Mouse (Mus musculus) gonadal fat pad, adult 2 months (tissue): ENCODE results near the gene Angel1. TPM values are rescaled to one million over a fixed set of nuclear protein-coding genes. Genes with fewer than 3 reads are reported as not detected.

Experiments
- DNase-seq: peaks from one replicate; pipeline ENCODE4 v3.0.0-alpha.2; 2012; ENCODE audit warnings: low read depth
- polyA plus RNA-seq: library from polyadenylated mRNA; depleted of rRNA; stranded (reverse); fragments of >200 nt; gene quantifications from 2 replicates; pipeline ENCODE4 v1.2.3, GENCODE M21; 2012

The Angel1 gene
- polyA plus RNA-seq, 1 experiment, result 9.1 TPM

DNA sequence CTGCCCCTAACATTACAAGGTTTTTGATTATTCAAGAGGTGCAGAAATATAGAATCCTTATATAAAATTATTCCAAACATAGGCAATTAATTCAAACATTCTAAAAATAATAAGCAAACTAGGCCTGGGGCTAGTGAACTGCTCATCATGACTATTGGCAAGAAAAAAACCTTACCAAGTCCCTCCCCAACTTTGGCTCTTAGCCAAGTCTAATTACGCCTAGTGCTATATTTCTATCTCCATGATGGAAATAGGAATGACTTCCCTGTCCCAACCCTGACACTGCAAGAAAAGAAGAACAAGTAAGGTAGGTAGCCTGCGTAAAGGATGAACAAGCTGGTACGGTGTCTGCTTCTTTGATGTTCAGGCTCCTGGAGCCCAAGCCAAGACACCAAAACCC lies 23.6 kb downstream of the Angel1 start:
- DNase-seq, result no peak

GRCm38 (mm10) chr12:86701491-86701890 lies 24.8 kb downstream of the Angel1 start:
- DNase-seq, result no peak

DNA sequence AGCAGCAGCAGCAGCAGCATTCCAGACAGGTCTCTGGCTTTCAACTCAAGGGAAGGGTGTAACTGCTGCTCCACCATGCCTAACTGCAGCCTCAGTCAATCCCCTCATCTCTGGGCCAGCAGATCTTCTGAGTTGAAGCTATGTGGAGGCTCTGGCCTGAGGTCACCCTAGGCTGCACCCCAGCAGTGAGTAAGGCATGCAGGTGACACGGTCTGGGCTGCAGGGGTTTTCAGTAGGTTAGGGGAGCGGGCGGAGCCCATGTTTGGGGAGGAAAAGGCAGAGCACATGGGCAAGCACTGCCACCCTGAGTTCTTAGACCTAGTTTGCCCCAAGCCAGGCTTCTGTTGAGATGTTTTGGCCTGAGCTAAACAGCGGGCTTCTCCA lies 25.3 kb downstream of the Angel1 start:
- DNase-seq, result no peak

DNA sequence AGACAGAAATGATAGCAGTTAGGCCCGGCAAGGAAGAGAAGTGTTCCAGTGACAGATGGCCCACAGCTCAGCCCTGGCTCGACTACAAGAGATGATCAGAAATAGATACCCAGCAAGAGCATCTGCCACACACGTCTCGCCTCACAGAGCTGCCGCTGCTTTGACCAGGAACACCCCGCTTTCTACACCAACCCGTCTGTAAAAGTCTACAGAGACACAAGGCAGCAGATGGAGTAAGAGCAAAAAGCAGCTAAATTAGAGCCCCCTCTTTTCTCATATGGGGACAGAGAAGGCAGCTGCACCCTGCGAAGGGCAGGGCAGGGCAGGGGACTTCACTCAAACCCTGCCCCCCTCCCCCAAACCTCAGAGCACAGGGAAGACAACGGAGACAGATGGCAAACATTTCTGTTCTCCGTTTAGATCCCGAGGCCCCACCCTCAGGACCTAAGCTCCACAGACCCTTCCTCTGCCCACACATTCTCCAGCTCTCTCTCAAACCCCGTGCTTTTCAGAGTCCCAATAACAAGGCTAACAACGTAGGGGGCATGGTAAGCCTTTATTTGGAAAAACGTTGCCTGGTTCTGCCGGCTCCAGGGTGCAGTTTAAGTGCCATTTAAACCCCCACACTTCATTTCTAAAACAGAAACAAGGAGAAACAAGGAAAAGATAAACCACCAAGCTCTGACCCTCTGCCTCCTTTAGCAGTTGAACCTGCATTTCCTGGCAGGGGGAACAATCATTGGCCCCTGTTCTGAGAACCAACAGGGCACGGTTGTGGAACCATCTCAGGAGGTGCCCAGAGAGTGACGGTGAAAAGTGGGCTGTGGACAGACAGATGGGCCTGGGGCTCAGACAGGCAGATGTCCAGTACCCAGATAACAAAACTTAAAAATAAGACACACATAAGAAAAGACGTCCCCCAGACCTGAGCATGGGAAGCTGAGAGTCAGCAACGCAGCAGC lies 26.0 kb downstream of the Angel1 start:
- DNase-seq, result no peak

- no peak for DNase-seq
Measured at GRCm38 (mm10) chr12:86698537-86698936, 27.7 kb downstream of the Angel1 start.

DNA sequence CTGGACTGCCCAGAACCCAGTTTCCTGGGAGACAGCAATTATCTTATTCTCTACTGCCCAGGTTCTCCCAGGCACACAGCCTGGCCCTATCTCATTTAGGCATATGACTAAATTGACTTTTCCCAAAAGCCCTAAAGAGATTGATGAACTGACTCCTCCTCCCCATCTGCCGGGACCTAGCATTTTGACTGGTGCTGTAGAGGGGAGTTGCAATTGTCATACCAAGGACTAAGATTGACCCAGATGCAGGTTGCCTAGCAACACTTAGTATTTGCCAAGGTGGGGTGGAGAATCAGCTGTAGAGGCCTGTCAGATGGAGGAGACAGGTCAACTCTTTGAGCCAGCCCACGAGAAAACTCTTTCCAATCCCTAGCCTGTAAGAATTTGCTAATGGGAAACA lies 28.3 kb downstream of the Angel1 start:
- DNase-seq, result no peak

GRCm38 (mm10) chr12:86694441-86694840 lies 31.8 kb downstream of the Angel1 start:
- DNase-seq, result no peak

- DNase-seq, result no peak
Measured at GRCm38 (mm10) chr12:86693389-86693788, 32.9 kb downstream of the Angel1 start.

- no peak for DNase-seq
Measured at GRCm38 (mm10) chr12:86692471-86693356, 33.5 kb downstream of the Angel1 start.

DNA sequence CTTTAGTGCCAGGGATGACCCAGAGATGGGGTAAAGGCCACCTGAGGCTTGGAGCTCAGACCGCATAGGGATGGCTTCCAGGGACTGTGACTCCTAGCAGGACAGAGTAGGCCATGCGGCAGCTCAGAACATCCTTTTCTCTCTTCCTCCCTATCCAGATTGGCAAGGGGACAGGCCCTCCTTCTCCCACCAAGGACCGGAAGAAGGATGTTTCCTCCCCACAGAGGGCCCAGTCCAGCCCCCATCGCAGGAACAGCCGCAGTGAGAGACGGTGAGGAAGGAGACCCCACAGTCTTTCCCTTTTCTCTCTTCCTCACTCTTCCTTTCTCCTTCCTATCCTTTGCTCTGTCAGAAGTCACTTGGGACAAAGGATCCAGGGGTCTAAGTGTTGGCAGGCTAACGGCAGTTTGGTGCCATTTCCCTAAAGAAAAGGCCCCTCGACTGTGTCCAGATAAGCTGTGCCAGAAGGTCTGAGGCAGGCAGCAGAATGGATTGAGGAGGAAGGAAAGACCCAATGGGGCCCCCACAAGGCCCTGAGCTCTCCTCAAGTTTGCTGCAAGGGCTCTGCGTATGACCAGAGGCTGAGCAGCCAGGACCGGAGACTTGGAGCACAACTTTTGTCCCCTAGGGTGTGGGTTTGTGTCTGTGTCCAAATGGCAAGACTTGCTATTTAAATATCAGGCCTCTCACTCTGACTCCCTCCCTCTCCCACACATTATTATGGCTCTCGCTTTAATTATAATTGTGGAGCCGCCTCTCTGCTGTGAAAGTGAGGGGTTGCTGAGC lies 35.4 kb downstream of the Angel1 start:
- DNase-seq, result no peak

DNA sequence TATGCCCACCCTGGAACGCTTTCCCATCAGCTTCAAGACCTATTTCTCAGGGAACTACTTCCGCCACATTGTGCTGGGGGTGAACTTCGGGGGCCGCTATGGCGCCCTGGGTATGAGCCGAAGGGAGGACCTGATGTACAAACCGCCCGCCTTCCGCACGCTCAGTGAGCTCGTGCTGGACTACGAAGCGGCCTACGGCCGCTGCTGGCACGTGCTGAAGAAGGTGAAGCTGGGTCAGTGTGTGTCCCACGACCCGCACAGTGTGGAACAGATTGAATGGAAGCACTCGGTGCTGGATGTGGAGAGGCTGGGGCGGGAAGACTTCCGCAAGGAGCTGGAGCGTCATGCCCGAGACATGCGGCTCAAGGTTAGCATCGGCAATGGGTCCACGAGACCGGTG lies 37.3 kb downstream of the Angel1 start:
- DNase-seq, result no peak

- no peak for DNase-seq
Measured at GRCm38 (mm10) chr12:86687971-86688573, 38.2 kb downstream of the Angel1 start.

- DNase-seq, result no peak
Measured at GRCm38 (mm10) chr12:86687445-86687955, 38.8 kb downstream of the Angel1 start.

DNA sequence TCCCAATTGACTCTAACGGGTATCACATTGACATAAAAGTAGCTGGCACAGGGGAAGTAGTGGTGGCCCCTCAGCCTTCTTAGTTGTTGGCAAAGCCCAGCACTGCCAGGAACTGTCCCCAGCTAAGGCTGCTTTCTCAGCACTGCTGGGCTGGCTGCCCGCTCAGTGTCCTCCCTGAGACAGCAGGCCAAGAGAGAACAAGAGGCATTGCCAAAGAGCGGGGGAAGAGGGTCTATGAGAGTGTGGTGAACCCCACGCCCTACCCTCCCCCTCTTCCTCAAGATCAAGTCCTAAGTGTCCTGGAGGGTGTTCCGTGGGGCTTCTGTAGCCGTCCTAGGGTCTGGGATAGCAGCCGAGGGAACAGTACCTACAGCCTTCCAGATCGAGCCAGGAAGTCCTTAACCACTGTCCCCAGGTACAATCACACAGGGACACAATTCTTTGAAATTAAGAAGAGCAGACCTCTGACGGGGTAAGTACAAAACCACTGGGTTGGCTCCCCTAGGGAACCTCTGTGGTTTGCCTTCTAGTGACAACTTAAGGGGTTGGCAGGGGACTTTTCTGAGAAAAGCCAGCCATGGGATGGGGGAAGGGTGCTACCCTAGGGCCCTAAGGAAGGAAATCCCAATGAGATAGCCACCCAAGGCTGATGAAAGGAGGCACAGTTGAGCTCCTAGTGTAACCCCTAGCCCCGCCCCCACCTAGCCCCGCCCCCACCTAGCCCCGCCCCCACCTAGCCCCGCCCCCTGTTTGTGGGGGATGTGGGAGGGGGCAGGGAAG lies 39.5 kb downstream of the Angel1 start:
- no peak for DNase-seq

GRCm38 (mm10) chr12:86685275-86685674 lies 41.0 kb downstream of the Angel1 start:
- DNase-seq, result no peak

DNA sequence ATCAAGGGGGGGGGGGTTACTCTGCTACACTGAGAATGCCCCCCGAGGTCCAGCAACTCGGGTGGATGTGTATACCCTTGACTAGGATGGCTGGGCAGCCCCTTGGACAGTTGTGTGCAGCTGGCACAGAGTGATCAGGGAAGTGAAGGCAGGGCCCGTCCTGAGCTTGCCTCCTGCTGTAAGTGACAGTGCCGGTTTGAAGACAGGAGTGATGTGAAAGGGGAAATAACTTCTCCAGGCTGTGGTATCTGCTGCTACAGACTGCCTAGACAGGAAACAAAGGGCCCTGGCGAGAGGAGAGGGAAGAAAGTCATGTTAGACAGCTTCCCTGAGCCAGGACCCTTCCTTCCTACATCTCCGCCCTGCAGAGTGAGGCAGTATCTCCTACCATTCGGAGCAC lies 42.6 kb downstream of the Angel1 start:
- DNase-seq, result no peak

GRCm38 (mm10) chr12:86682178-86682577 lies 44.1 kb downstream of the Angel1 start:
- no peak for DNase-seq

DNA sequence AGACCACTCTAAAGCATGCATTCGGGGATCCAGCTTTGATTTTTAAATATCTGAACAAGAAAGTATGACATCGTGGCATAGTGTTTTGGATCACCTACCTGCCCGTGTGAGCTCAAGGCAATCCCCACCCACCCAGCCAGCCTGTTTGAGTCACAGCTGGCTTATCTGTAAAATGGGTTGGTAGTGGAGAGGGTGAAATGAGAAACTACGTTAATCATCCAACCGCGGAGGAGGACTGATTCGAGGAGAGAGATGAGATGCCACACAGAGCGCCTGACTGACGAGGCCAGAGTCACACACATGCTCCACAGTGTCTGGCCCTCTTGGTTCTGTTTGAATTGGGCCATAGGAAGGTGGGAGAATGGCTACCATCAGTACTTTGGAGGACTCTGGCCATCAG lies 44.6 kb downstream of the Angel1 start:
- DNase-seq, result no peak

DNA sequence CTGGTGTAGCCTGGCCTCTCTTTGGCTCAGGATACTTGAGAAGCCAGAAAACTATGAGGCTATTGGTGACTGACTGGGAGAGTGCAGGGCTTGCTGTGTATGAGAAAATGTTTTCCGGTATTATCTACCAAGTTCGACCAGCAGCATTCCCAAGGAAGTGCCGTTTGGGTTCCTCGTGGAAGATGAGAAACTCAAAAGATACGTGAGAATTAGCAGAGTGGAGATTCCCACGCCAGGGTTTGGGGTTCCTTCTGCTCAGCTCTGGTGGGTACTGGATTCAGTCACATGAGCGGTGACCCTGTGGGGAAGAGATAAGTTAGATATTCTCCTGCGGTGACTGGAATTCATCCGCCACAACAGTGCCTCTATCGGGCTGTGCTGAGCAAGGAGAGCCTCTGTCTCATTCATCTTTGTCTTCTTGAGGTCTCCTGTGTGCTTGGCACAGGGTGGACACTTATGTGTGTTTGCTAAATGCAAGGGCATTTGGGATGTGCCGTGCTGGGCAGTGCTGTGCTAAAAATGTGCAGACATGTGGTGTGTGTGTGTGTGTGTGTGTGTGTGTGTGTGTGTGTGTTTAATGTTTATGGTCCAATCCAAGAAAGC lies 45.6 kb downstream of the Angel1 start:
- DNase-seq, result no peak

DNA sequence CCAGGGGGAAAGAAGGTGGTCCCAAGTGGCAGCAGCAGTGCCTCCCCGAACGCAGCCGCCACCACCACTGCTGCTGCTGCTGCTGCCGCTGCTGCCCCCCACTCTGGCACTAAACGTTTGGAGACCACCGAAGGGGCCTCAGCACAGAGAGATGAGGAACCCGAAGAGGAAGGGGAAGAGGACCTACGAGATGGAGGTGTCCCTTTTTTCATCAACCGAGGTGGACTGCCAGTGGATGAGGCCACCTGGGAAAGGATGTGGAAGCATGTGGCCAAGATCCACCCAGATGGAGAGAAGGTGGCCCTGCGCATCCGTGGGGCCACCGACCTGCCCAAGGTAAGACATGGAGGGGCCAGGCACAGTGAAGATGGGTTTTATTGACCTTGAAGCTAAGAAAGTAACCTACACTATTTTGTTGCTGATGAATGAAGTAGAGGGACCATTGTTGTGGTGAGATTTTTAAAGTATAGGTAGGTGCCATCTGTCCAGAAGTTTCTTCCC lies 46.2 kb downstream of the Angel1 start:
- DNase-seq, result no peak
